Mouse (Mus musculus) testis, adult 2 months (tissue): ENCODE measurements at regions not wholly inside any gene's neighbourhood (a gene's known extent, or its start where the extent isn't known, plus 50 kb on each side); places are given as distances from the start of the nearest gene placed in this dataset.

Experiments
- CTCF ChIP-seq: fragments of 200-500 bp; IDR thresholded peaks from 2 replicates; pipeline ENCODE4 v1.5.1; 2012; ENCODE audit warnings: low read depth, mild to moderate bottlenecking, inconsistent platforms, low read length, moderate library complexity; ENCODE audit not compliant: control insufficient read depth, insufficient read depth, insufficient replicate concordance
- POLR2A ChIP-seq: fragments of 200-500 bp; IDR thresholded peaks from 2 replicates; pipeline ENCODE4 v1.6.1; 2012; ENCODE audit warnings: low read depth, mild to moderate bottlenecking, inconsistent platforms, low read length, moderate library complexity; ENCODE audit not compliant: control insufficient read depth

GRCm38 (mm10) chr12:48605423-48605822, 777.0 kb upstream of the Foxg1 start:
- TF ChIP-seq CTCF (no peak), POLR2A (no peak)
